Mouse (Mus musculus) cerebellum, adult 2 months (tissue): ENCODE data around the gene Melk. TPM values are rescaled to one million over a fixed set of nuclear protein-coding genes. Genes with fewer than 3 reads are reported as not detected.

Experiments used
- DNase-seq, 2 experiments: peaks; one replicate each; pipeline ENCODE4 v3.0.0; 2021
- H3K27ac ChIP-seq: fragments of 200-500 bp; 2 replicates; pipeline ENCODE4 v1.5.1; 2012; ENCODE audit warnings: low read length, control low read depth, inconsistent platforms; ENCODE audit not compliant: insufficient read depth
- H3K27me3 ChIP-seq: fragments of 200-500 bp; 2 replicates; pipeline ENCODE4 v1.6.1; 2012; ENCODE audit warnings: inconsistent platforms, mild to moderate bottlenecking, low read length, moderate library complexity; ENCODE audit not compliant: control insufficient read depth, insufficient read depth
- H3K4me1 ChIP-seq: fragments of 200-500 bp; 2 replicates; pipeline ENCODE4 v1.6.1; 2011; ENCODE audit warnings: low read length; ENCODE audit not compliant: control insufficient read depth, insufficient read depth
- H3K4me3 ChIP-seq: fragments of 200-500 bp; replicated peaks from 2 replicates; pipeline ENCODE3; 2011; ENCODE audit warnings: mild to moderate bottlenecking, low read depth, low read length, control low read depth; ENCODE audit not compliant: insufficient read depth
- CTCF ChIP-seq: fragments of 200-500 bp; IDR thresholded peaks from 2 replicates; pipeline ENCODE4 v1.5.1; 2011; ENCODE audit warnings: low read depth, mild to moderate bottlenecking, control low read depth, low read length, moderate library complexity, borderline replicate concordance; ENCODE audit not compliant: insufficient read depth
- POLR2A ChIP-seq: fragments of 200-500 bp; IDR thresholded peaks from 2 replicates; pipeline ENCODE4 v1.6.1; 2011; ENCODE audit warnings: low read length, control low read depth, borderline replicate concordance; ENCODE audit not compliant: insufficient read depth
- WGBS: fragments of 180-500 bp; shearing (Covaris S2); methylation state at CpG from one replicate; pipeline ENCODE4 v1.1.7; 2018; 5-methylcytosine and 5-hydroxymethylcytosine counted together
- polyA plus RNA-seq: library from polyadenylated mRNA; depleted of rRNA; stranded (reverse); fragments of >200 nt; gene quantifications from 2 replicates; pipeline ENCODE4 v1.2.3, GENCODE M21; 2012; rRNA removed

Gene Melk
- polyA plus RNA-seq, 1 experiment, result 0.07 TPM

GRCm38 (mm10) chr4:44361670-44362069 is 61.0 kb downstream of the Melk start:
- no peak for DNase-seq
- H3K27me3 ChIP-seq, result no peaks in the 10 kb centered on the region
- no peak overlapping the region for H3K27ac ChIP-seq
- TF ChIP-seq CTCF, result no peak
- TF ChIP-seq POLR2A, result no peak
- H3K4me3 ChIP-seq, result no peak overlapping the region
- H3K4me1 ChIP-seq, result no peaks in the 10 kb centered on the region
- WGBS, result 95% methylated on average over 7 of the region's 7 CpGs

GRCm38 (mm10) chr4:44363434-44364013 is 62.8 kb downstream of the Melk start:
- no peak for TF ChIP-seq POLR2A
- TF ChIP-seq CTCF, result no peak
- H3K27ac ChIP-seq, result no peak overlapping the region
- no peak overlapping the region for H3K4me3 ChIP-seq
- DNase-seq, result no peak
- WGBS, result 37% methylated on average over 12 of the region's 12 CpGs
- no peaks in the 10 kb centered on the region for H3K27me3 ChIP-seq
- no peaks in the 10 kb centered on the region for H3K4me1 ChIP-seq

- Histone ChIP-seq H3K27me3 (no peaks in the 10 kb centered on the region), H3K4me1 (no peaks in the 10 kb centered on the region), H3K4me3 (no peak overlapping the region), H3K27ac (no peak overlapping the region)
- no peak for TF ChIP-seq POLR2A
- no peak for TF ChIP-seq CTCF
- DNase-seq, result no peak
- WGBS, result 78% methylated on average over 34 of the region's 37 CpGs
Measured at GRCm38 (mm10) chr4:44392231-44393216, 91.8 kb downstream of the Melk start.

- 13% methylated on average over 5 of the region's 5 CpGs for WGBS
- peak; percentile 57; the same call in 1 of the 2 replicates for TF ChIP-seq CTCF
- TF ChIP-seq POLR2A, result no peak
- H3K27ac ChIP-seq, result no peak overlapping the region
- no peak overlapping the region for H3K4me3 ChIP-seq
- DNase-seq, result peak in 1 of 2 experiments; percentile 9
- H3K27me3 ChIP-seq, result no peaks in the 10 kb centered on the region
- H3K4me1 ChIP-seq, result no peaks in the 10 kb centered on the region
Measured at GRCm38 (mm10) chr4:44402607-44403006, 101.9 kb downstream of the Melk start.

- H3K4me3 ChIP-seq, result no peak overlapping the region
- no peaks in the 10 kb centered on the region for H3K4me1 ChIP-seq
- WGBS, result 80% methylated on average over 5 of the region's 5 CpGs
- H3K27ac ChIP-seq, result no peak overlapping the region
- no peak for DNase-seq
- TF ChIP-seq CTCF, result no peak
- no peaks in the 10 kb centered on the region for H3K27me3 ChIP-seq
Measured at GRCm38 (mm10) chr4:44404487-44404886, 103.8 kb downstream of the Melk start.

Other genes starting within 250 kb of the Melk start
- gene Gne, start 216.7 kb upstream of the Melk start, polyA plus RNA-seq, result 21.7 and 23.3 TPM in 2 replicates
- 53.5 and 63.1 TPM in 2 replicates for gene Rnf38, start 67.1 kb upstream of the Melk start, polyA plus RNA-seq